Mouse (Mus musculus): ENCODE measurements around the gene Tmem238l. TPM values are rescaled to one million over a fixed set of nuclear protein-coding genes. Genes with fewer than 3 reads are reported as not detected.

Tmem238l gene
- polyA plus RNA-seq, 1 experiment: not detected

DNA sequence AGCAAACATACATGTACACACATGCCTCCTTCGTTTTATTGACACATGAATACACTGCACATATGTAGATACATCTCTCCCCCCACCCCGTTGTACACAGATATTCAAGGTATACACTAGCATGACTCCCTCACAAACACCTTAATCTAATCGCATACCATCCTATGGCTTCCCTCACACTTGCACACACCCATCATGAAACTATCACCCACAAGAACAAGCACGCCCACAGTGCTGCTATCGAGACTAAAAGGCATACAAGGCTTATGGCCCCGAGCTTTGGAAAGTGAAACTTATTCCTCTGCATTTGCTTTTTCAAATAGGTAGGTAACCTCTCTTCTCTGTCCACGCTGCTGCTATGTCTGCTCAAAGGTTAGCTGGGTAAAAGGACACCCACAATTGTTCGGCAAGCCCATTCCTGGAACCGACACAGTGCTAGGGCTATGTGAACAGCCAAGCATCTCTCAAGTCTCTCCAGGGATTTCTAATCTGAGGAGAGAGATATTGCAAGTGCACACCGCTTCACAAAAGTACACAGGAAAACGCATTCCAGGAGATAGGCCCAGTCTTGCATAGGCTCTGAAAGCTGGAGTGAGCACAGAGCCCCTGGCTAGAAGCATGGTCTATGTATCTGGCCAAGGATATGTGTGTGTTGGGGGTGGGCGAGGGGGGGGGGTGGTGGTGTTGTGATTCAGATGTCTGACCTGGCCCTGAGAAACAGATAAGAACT is 5.2 kb downstream of the Tmem238l start:
- Histone ChIP-seq H3K27ac (ENCODE audit: control insufficient read depth, insufficient read depth, low read depth, low read length) (no peak overlapping the region), H3K27me3 (ENCODE audit: control insufficient read depth, insufficient read depth, low read length) (no peaks in the 10 kb centered on the region), H3K4me1 (ENCODE audit: control insufficient read depth, insufficient read depth, low read length) (no peaks in the 10 kb centered on the region), H3K4me3 (ENCODE audit: control insufficient read depth, low read depth, low read length) (no peak overlapping the region), H3K36me3 (ENCODE audit: control insufficient read depth, insufficient read depth, low read length) (no peaks in the 10 kb centered on the region)
- TF ChIP-seq POLR2A (IDR thresholded peaks at IDR 0.05; ENCODE audit: control insufficient read depth, low read depth, low read length) (no peak), CTCF (IDR thresholded peaks at IDR 0.05; ENCODE audit: control insufficient read depth, insufficient read depth, insufficient replicate concordance, low read depth, low read length) (no peak)

- H3K36me3 ChIP-seq (ENCODE audit: control insufficient read depth, insufficient read depth, low read length): no peaks in the 10 kb centered on the region
- no peaks in the 10 kb centered on the region for H3K27me3 ChIP-seq (ENCODE audit: control insufficient read depth, insufficient read depth, low read length)
- TF ChIP-seq POLR2A (IDR thresholded peaks at IDR 0.05; ENCODE audit: control insufficient read depth, low read depth, low read length) (no peak), CTCF (IDR thresholded peaks at IDR 0.05; ENCODE audit: control insufficient read depth, insufficient read depth, insufficient replicate concordance, low read depth, low read length) (no peak)
Measured at GRCm38 (mm10) chr11:66963462-66963861, 7.0 kb downstream of the Tmem238l start.

DNA sequence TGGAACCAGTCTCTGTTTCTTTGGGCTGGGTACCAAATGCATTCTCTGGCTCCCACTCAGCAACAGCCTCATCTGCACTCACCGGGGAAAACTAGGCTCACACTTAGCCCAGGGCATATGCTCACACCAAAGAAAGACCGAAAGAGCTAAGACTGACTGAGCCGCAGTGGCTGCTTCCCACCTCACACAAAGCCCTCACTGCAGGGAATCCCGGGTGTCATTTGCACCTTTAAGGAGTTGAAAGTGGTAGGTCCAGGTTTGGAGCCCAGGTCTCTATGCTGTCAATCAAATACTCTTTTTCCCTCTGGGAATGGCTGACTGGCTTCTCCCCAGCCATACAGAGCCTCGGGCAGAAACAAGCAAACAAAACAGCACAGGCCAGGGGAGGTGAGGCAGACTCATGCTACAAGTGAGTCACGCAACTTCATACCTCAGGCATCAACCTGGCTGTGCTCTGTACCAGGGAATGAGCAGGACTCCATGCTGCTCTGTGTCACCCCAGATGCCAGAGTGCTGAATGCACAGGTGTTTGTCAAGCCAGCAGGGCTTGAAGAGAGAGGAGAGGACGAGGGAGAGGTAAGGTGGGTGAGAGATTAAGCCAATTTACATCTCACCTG is 10.2 kb downstream of the Tmem238l start:
- H3K27ac ChIP-seq (ENCODE audit: control insufficient read depth, insufficient read depth, low read depth, low read length): no peak overlapping the region
- no peaks in the 10 kb centered on the region for H3K4me1 ChIP-seq (ENCODE audit: control insufficient read depth, insufficient read depth, low read length)
- no peak overlapping the region for H3K4me3 ChIP-seq (ENCODE audit: control insufficient read depth, low read depth, low read length)
- H3K36me3 ChIP-seq (ENCODE audit: control insufficient read depth, insufficient read depth, low read length): no peaks in the 10 kb centered on the region
- no peaks in the 10 kb centered on the region for H3K27me3 ChIP-seq (ENCODE audit: control insufficient read depth, insufficient read depth, low read length)
- TF ChIP-seq CTCF (IDR thresholded peaks at IDR 0.05; ENCODE audit: control insufficient read depth, insufficient read depth, insufficient replicate concordance, low read depth, low read length): no peak
- no peak for TF ChIP-seq POLR2A (IDR thresholded peaks at IDR 0.05; ENCODE audit: control insufficient read depth, low read depth, low read length)

More at GRCm38 (mm10) chr11:66963462-66963861, 7.0 kb downstream of the Tmem238l start:
- Histone ChIP-seq H3K4me1 (ENCODE audit: control insufficient read depth, insufficient read depth, low read length) (no peaks in the 10 kb centered on the region), H3K27ac (ENCODE audit: control insufficient read depth, insufficient read depth, low read depth, low read length) (no peak overlapping the region), H3K4me3 (ENCODE audit: control insufficient read depth, low read depth, low read length) (no peak overlapping the region)

DNA sequence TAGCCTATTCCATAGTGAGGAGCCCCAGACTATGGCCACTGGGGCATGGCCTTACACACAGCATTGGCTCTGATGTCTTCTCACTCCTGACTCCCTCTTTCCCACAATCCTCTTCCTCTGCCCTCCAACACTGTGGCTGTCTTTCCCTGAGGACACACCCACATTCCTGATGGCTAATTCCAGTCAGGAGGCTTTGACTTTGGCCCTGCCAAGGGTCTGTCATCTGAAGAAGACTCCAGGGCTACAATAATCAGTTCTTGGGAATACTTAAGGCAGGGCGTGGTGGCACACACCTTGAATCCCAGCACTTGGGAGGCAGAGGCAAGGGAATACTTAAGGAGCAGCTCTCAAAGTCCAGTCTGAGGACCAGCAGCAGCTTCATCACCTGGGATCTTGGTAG is 12.1 kb downstream of the Tmem238l start:
- Histone ChIP-seq H3K4me1 (ENCODE audit: control insufficient read depth, insufficient read depth, low read length) (no peaks in the 10 kb centered on the region), H3K27ac (ENCODE audit: control insufficient read depth, insufficient read depth, low read depth, low read length) (no peak overlapping the region), H3K36me3 (ENCODE audit: control insufficient read depth, insufficient read depth, low read length) (no peaks in the 10 kb centered on the region), H3K27me3 (ENCODE audit: control insufficient read depth, insufficient read depth, low read length) (no peaks in the 10 kb centered on the region), H3K4me3 (ENCODE audit: control insufficient read depth, low read depth, low read length) (no peak overlapping the region)
- TF ChIP-seq POLR2A (IDR thresholded peaks at IDR 0.05; ENCODE audit: control insufficient read depth, low read depth, low read length): no peak
- no peak for TF ChIP-seq CTCF (IDR thresholded peaks at IDR 0.05; ENCODE audit: control insufficient read depth, insufficient read depth, insufficient replicate concordance, low read depth, low read length)

GRCm38 (mm10) chr11:66973507-66973906 is 17.1 kb downstream of the Tmem238l start:
- Histone ChIP-seq H3K36me3 (ENCODE audit: control insufficient read depth, insufficient read depth, low read length) (no peaks in the 10 kb centered on the region), H3K4me3 (ENCODE audit: control insufficient read depth, low read depth, low read length) (no peak overlapping the region), H3K27ac (ENCODE audit: control insufficient read depth, insufficient read depth, low read depth, low read length) (no peak overlapping the region), H3K27me3 (ENCODE audit: control insufficient read depth, insufficient read depth, low read length) (no peaks in the 10 kb centered on the region), H3K4me1 (ENCODE audit: control insufficient read depth, insufficient read depth, low read length) (no peaks in the 10 kb centered on the region)
- TF ChIP-seq POLR2A (IDR thresholded peaks at IDR 0.05; ENCODE audit: control insufficient read depth, low read depth, low read length): no peak
- no peak for TF ChIP-seq CTCF (IDR thresholded peaks at IDR 0.05; ENCODE audit: control insufficient read depth, insufficient read depth, insufficient replicate concordance, low read depth, low read length)

GRCm38 (mm10) chr11:66975606-66976330 is 19.3 kb downstream of the Tmem238l start:
- no peak for TF ChIP-seq CTCF (IDR thresholded peaks at IDR 0.05; ENCODE audit: control insufficient read depth, insufficient read depth, insufficient replicate concordance, low read depth, low read length)
- no peak for TF ChIP-seq POLR2A (IDR thresholded peaks at IDR 0.05; ENCODE audit: control insufficient read depth, low read depth, low read length)
- H3K36me3 ChIP-seq (ENCODE audit: control insufficient read depth, insufficient read depth, low read length): no peaks in the 10 kb centered on the region
- H3K4me3 ChIP-seq (ENCODE audit: control insufficient read depth, low read depth, low read length): no peak overlapping the region
- no peak overlapping the region for H3K27ac ChIP-seq (ENCODE audit: control insufficient read depth, insufficient read depth, low read depth, low read length)
- no peaks in the 10 kb centered on the region for H3K4me1 ChIP-seq (ENCODE audit: control insufficient read depth, insufficient read depth, low read length)
- H3K27me3 ChIP-seq (ENCODE audit: control insufficient read depth, insufficient read depth, low read length): no peaks in the 10 kb centered on the region
